Mouse (Mus musculus) myocyte (in vitro differentiated cells): ENCODE data around the gene Dok7. TPM values are rescaled to one million over a fixed set of nuclear protein-coding genes. Genes with fewer than 3 reads are reported as not detected.

Experiments
- H3K27me3 ChIP-seq: one replicate; pipeline ENCODE4 v1.6.1; 2011; ENCODE audit not compliant: control insufficient read depth, insufficient read depth, insufficient read length
- H3K36me3 ChIP-seq: one replicate; pipeline ENCODE4 v1.6.1; 2011; ENCODE audit not compliant: control insufficient read depth, insufficient read depth
- H3K4me2 ChIP-seq: one replicate; pipeline ENCODE4 v1.6.1; 2011; ENCODE audit warnings: low read depth, control low read depth
- H3K4me3 ChIP-seq: one replicate; pipeline ENCODE4 v1.5.1; 2011; ENCODE audit warnings: mild to moderate bottlenecking, control low read depth, moderate library complexity
- H3K79me2 ChIP-seq: one replicate; pipeline ENCODE4 v1.6.1; 2011; ENCODE audit not compliant: control insufficient read depth, insufficient read depth
- H3ac ChIP-seq: one replicate; pipeline ENCODE4 v1.6.1; 2011; ENCODE audit not compliant: control insufficient read depth, insufficient read length
- CEBPB ChIP-seq: IDR thresholded peaks from 2 replicates; pipeline ENCODE4 v1.6.1; 2011; ENCODE audit warnings: mild to moderate bottlenecking, moderate library complexity; ENCODE audit not compliant: poor library complexity, insufficient read depth, severe bottlenecking
- E2F4 ChIP-seq: IDR thresholded peaks from one replicate; pipeline ENCODE4 v1.6.1; 2011; ENCODE audit warnings: mild to moderate bottlenecking, control low read depth, moderate library complexity; ENCODE audit not compliant: insufficient read depth
- MAX ChIP-seq: IDR thresholded peaks from one replicate; pipeline ENCODE4 v1.6.1; 2011; ENCODE audit warnings: low read depth, mild to moderate bottlenecking, control low read depth
- MYOD1 ChIP-seq, 3 experiments: IDR thresholded peaks; one replicate each; pipeline ENCODE4 v1.6.1; 2011; ENCODE audit warnings: control low read depth in 2 of 3, low read depth in 2 of 3, mild to moderate bottlenecking in 2 of 3, moderate library complexity in 1 of 3; ENCODE audit not compliant: insufficient read length in 2 of 3, control insufficient read depth in 1 of 3
- MYOG ChIP-seq, 3 experiments: IDR thresholded peaks; one replicate each; pipeline ENCODE4 v1.6.1; 2011; ENCODE audit warnings: control low read depth in 2 of 3, low read depth in 2 of 3, mild to moderate bottlenecking in 2 of 3; ENCODE audit not compliant: insufficient read length in 2 of 3, control insufficient read depth in 1 of 3, insufficient read depth in 1 of 3
- POLR2A ChIP-seq: IDR thresholded peaks from one replicate; pipeline ENCODE4 v1.6.1; 2011; ENCODE audit warnings: low read depth, mild to moderate bottlenecking, control low read depth, moderate library complexity; ENCODE audit not compliant: insufficient read length
- POLR2AphosphoS2 ChIP-seq: IDR thresholded peaks from one replicate; pipeline ENCODE4 v1.6.1; 2011; ENCODE audit warnings: low read depth, control low read depth; ENCODE audit not compliant: insufficient read length
- REST ChIP-seq: IDR thresholded peaks from one replicate; pipeline ENCODE4 v1.6.1; 2011; ENCODE audit warnings: mild to moderate bottlenecking, control low read depth, moderate library complexity; ENCODE audit not compliant: insufficient read depth, insufficient read length
- SRF ChIP-seq: IDR thresholded peaks from one replicate; pipeline ENCODE4 v1.6.1; 2011; ENCODE audit warnings: low read depth; ENCODE audit not compliant: control insufficient read depth, insufficient read length
- TCF12 ChIP-seq: IDR thresholded peaks from one replicate; pipeline ENCODE4 v1.6.1; 2011; ENCODE audit warnings: mild to moderate bottlenecking, control low read depth; ENCODE audit not compliant: poor library complexity, insufficient read depth, severe bottlenecking
- TCF3 ChIP-seq: IDR thresholded peaks from one replicate; pipeline ENCODE4 v1.6.1; 2011; ENCODE audit warnings: low read depth, control low read depth; ENCODE audit not compliant: insufficient read length
- USF1 ChIP-seq: IDR thresholded peaks from one replicate; pipeline ENCODE4 v1.6.1; 2011; ENCODE audit warnings: low read depth, mild to moderate bottlenecking, control low read depth, moderate library complexity
- polyA plus RNA-seq: library from polyadenylated mRNA; unstranded; fragments of >200 nt; fragmentation: generic; extraction: Trizol; gene quantifications from one replicate; pipeline ENCODE4 v1.2.1, GENCODE M21; 2012; ENCODE audit warnings: missing spikeins

Dok7 gene
- polyA plus RNA-seq, 1 experiment = 49.5 TPM

GRCm38 (mm10) chr5:35129767-35130191 lies 73.2 kb downstream of the Dok7 start:
- TF ChIP-seq MYOG (IDR thresholded peaks at IDR 0.05; ENCODE audit: control insufficient read depth in 1 of 3, insufficient read depth in 1 of 3, insufficient read length in 2 of 3, low read depth in 2 of 3) (no peak), USF1 (no peak), TCF3 (no peak), POLR2A (no peak), POLR2AphosphoS2 (no peak), REST (no peak), TCF12 (no peak), MAX (no peak), E2F4 (no peak), MYOD1 (IDR thresholded peaks at IDR 0.05; ENCODE audit: control insufficient read depth in 1 of 3, insufficient read length in 2 of 3, low read depth in 2 of 3) (no peak), SRF (no peak), CEBPB (no peak)
- peaks cover 27% of the 10 kb centered on the region for H3K27me3 ChIP-seq
- no peak overlapping the region for H3K4me3 ChIP-seq
- H3ac ChIP-seq = no peak overlapping the region
- H3K4me2 ChIP-seq = no peak overlapping the region
- no peaks in the 10 kb centered on the region for H3K36me3 ChIP-seq
- no peaks in the 10 kb centered on the region for H3K79me2 ChIP-seq

DNA sequence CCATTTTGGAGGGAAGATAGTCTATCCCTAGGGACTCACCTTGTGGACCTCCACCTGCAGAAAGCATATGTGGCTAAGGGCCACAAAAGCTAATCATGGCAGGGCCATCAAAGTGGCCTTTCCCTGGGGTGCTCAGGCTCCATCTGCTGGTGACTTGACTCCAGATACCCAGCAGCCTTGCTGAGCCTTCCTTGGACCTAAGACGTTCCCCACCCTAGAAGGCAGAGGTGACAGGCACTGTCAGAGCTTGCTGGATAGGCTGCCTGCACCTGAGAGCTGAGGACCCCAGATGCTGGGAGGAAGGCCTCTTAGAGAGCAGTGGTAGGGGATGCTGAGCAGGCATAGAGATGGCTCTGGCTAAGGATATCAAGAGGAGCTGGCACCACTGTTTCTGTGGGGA lies 74.7 kb downstream of the Dok7 start:
- H3K27me3 ChIP-seq = peaks cover 22% of the 10 kb centered on the region
- no peaks in the 10 kb centered on the region for H3K36me3 ChIP-seq
- no peaks in the 10 kb centered on the region for H3K79me2 ChIP-seq
- H3K4me3 ChIP-seq = no peak overlapping the region
- TF ChIP-seq MYOG (IDR thresholded peaks at IDR 0.05; ENCODE audit: control insufficient read depth in 1 of 3, insufficient read depth in 1 of 3, insufficient read length in 2 of 3, low read depth in 2 of 3) = no peak
- no peak for TF ChIP-seq TCF12
- no peak for TF ChIP-seq MYOD1 (IDR thresholded peaks at IDR 0.05; ENCODE audit: control insufficient read depth in 1 of 3, insufficient read length in 2 of 3, low read depth in 2 of 3)
- no peak for TF ChIP-seq REST
- no peak for TF ChIP-seq SRF
- TF ChIP-seq E2F4 = no peak
- no peak for TF ChIP-seq POLR2A
- no peak for TF ChIP-seq MAX
- no peak for TF ChIP-seq POLR2AphosphoS2
- no peak for TF ChIP-seq USF1
- TF ChIP-seq CEBPB = no peak
- TF ChIP-seq TCF3 = no peak
- no peak overlapping the region for H3ac ChIP-seq
- no peak overlapping the region for H3K4me2 ChIP-seq

GRCm38 (mm10) chr5:35131773-35132172 lies 75.2 kb downstream of the Dok7 start:
- Histone ChIP-seq H3K27me3 (peaks cover 20% of the 10 kb centered on the region), H3K36me3 (no peaks in the 10 kb centered on the region), H3ac (no peak overlapping the region), H3K4me2 (no peak overlapping the region), H3K4me3 (no peak overlapping the region), H3K79me2 (no peaks in the 10 kb centered on the region)
- TF ChIP-seq MYOD1 (IDR thresholded peaks at IDR 0.05; ENCODE audit: control insufficient read depth in 1 of 3, insufficient read length in 2 of 3, low read depth in 2 of 3) = no peak
- TF ChIP-seq USF1 = no peak
- no peak for TF ChIP-seq MYOG (IDR thresholded peaks at IDR 0.05; ENCODE audit: control insufficient read depth in 1 of 3, insufficient read depth in 1 of 3, insufficient read length in 2 of 3, low read depth in 2 of 3)
- TF ChIP-seq POLR2A = no peak
- no peak for TF ChIP-seq CEBPB
- TF ChIP-seq E2F4 = no peak
- TF ChIP-seq TCF3 = no peak
- TF ChIP-seq POLR2AphosphoS2 = no peak
- TF ChIP-seq MAX = no peak
- TF ChIP-seq SRF = no peak
- no peak for TF ChIP-seq TCF12
- no peak for TF ChIP-seq REST

DNA sequence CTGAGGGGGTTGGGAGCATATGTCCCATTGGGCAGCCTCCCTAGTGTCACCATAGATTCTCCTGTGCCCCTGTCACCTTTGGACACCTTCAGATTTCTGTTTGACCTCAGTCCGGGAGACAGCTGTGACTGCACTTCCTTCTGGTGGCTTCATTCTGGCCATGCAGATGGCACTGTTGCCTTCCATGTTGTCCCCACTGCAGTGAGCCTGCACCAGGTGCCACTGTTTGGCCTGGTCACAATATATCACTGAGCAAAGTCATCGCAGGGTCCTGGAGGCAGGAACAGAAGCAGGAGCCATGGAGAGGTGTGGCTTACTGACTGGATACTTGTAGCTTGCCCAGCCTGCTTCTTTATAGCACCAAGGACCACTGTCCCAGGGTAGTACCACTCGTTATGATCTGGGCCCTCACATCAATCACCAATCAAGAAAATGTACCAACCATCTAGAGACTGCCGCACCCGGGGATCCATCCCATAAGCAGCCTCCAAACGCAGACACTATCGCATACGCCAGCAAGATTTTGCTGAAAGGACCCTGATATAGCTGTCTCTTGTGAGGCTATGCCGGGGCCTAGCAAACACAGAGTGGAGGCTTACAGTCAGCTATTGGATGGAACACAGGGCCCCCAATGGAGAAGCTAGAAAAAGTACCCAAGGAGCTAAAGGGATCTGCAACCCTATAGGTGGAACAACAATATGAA lies 75.9 kb downstream of the Dok7 start:
- no peak overlapping the region for H3K4me2 ChIP-seq
- H3ac ChIP-seq = no peak overlapping the region
- no peaks in the 10 kb centered on the region for H3K36me3 ChIP-seq
- H3K4me3 ChIP-seq = no peak overlapping the region
- H3K79me2 ChIP-seq = no peaks in the 10 kb centered on the region
- no peak for TF ChIP-seq MYOG (IDR thresholded peaks at IDR 0.05; ENCODE audit: control insufficient read depth in 1 of 3, insufficient read depth in 1 of 3, insufficient read length in 2 of 3, low read depth in 2 of 3)
- peaks cover 25% of the 10 kb centered on the region for H3K27me3 ChIP-seq

DNA sequence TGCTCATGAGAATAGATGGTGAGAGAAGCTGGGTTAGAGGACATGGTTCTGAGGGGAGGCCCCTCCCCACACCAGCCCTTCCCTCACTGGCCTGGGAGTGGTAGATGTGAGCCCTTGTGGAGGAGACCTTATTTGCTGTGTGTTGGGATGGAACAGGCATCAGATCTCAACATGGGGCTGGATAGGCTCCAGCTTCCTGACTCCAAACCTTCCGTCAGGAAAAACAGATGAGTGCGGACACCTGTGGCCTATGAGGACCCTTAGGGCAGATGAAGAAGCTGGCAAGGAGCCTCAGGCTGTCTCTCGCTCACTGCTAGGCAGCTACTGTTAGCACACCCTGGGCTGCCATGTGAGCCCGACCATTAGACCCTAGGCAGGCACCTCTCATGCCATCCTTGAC lies 76.9 kb downstream of the Dok7 start:
- no peaks in the 10 kb centered on the region for H3K36me3 ChIP-seq
- no peaks in the 10 kb centered on the region for H3K79me2 ChIP-seq
- peaks cover 34% of the 10 kb centered on the region for H3K27me3 ChIP-seq
- H3ac ChIP-seq = no peak overlapping the region
- no peak overlapping the region for H3K4me2 ChIP-seq
- H3K4me3 ChIP-seq = no peak overlapping the region
- no peak for TF ChIP-seq E2F4
- TF ChIP-seq MAX = no peak
- no peak for TF ChIP-seq SRF
- TF ChIP-seq REST = no peak
- no peak for TF ChIP-seq MYOD1 (IDR thresholded peaks at IDR 0.05; ENCODE audit: control insufficient read depth in 1 of 3, insufficient read length in 2 of 3, low read depth in 2 of 3)
- no peak for TF ChIP-seq POLR2A
- no peak for TF ChIP-seq TCF12
- TF ChIP-seq CEBPB = no peak
- no peak for TF ChIP-seq POLR2AphosphoS2
- no peak for TF ChIP-seq TCF3
- no peak for TF ChIP-seq MYOG (IDR thresholded peaks at IDR 0.05; ENCODE audit: control insufficient read depth in 1 of 3, insufficient read depth in 1 of 3, insufficient read length in 2 of 3, low read depth in 2 of 3)
- no peak for TF ChIP-seq USF1
